Mouse (Mus musculus) thymus, postnatal 10 days (tissue): Measurements from ENCODE around the gene Fkbp10.

ENCODE experiments used
- DNase-seq, 2 experiments: peaks; one replicate each; pipeline ENCODE4 v3.0.0; 2021; ENCODE audit warnings: low spot score in 2 of 2

Gene Fkbp10

DNA sequence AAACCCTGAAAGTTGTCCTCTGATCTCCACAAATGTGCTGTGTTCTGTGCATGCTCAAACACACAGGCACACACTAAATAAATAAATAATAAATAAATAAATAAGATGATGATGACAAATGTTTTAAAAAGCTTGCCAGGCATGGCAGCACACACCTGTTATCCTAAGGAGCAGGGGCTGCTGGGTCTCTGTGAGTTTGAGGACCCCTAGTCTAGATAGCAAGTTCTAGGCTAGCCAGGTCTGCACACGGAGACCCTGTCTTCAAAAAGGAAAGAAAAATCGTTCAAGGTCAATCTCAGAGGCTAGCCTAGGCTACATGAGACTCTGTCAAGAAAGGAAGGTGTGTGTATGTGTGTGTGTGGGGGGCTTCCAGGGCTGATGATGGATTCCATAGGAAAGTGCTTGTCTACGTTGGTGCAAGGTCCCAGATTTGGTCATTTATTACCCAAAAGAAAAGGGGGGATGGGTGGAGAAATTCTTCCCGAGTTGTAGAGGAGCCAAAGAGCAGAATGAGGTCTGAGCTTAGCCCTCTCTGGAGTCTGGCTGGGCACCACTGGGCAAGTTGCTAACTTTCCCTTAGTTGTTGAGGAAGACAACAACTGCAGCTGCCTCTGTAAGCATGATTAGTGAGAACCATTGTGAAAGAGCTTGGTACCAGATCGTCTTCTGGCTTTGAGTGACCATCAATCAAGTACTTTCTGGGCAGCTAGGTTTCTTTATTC lies 21.0 kb upstream of the Fkbp10 start:
- no peak for DNase-seq

- no peak for DNase-seq
Observed at GRCm38 (mm10) chr11:100395200-100395599, 20.3 kb upstream of the Fkbp10 start.

DNA sequence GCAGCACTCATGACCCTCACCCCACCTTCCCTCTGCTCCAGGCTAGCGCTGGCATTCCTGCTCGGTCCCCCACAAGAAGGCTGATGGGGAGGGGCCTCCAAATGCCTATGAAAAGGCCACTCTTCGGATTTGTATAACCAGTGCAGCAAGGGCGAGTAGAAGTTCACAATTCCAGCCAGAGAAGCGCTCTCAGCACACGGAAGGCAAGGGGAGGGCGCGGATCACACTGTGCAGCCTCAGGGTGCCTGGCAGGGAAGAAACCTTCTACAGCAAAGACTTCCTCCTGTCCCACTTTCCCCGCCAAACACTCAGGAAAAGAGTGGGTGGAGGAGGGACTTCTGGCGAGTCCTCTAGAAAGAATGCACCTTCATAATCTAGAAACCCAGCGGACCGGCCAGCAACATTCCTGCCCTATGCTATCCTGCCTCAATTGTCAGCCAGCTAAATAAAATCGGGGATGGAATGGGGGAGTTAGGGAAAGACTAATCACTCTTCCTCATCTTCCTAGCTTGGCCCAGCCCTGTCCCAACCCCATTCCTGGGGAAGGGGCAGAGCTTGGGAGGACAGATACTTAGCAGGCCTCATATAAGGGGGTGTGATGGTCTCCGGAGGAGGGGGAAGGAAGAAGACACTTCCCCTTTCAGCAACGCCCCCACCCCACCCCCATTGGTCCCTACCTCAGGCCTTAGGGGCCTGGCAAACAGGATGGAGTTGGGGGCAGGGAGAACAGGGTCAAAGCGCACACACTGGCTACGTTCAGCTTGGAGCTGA lies 19.5 kb upstream of the Fkbp10 start:
- DNase-seq, result no peak

DNA sequence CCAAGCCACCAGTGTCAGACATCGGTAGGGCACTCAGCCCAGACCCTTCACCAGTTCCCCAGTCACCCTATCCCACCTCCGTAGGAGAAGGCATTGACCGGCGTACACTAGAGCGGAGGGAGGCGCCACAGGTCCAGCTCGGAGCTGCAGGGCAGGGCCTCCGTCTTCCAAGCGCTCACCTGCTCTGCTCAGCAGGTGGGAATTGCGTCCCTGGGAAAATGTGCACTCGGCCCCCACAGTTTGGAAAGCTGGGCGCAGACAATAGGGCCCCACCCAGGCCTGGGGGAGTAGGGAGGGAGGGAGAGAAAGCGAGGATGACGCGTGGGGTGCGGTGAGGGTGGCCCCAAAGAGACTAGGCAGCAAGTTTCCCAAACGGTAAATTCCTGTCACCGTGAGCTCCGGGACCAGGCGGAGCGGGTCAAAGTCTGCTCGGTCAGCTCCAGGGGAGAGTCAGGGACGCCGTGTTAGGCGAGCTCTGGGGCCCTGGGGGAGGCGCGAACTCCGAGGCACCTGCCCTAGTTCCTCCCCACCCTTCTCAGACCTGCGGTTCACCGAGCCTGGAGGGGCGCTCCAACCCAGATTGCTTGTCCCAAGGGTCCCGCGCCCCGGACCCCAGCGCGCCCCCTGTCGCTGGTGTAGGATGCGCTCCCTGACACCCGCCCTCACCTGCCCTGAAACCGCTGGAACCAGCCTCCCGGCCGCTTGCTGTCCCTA lies 18.5 kb upstream of the Fkbp10 start:
- peak; percentile 68 to 72 for DNase-seq

GRCm38 (mm10) chr11:100397600-100398389 lies 17.7 kb upstream of the Fkbp10 start, which contains the start of gene Jup:
Gene Jup (minus strand): TSS chr11:100397763.
- DNase-seq, result peak; percentile 97

- no peak for DNase-seq
Observed at GRCm38 (mm10) chr11:100398517-100398916, 17.0 kb upstream of the Fkbp10 start.

DNA sequence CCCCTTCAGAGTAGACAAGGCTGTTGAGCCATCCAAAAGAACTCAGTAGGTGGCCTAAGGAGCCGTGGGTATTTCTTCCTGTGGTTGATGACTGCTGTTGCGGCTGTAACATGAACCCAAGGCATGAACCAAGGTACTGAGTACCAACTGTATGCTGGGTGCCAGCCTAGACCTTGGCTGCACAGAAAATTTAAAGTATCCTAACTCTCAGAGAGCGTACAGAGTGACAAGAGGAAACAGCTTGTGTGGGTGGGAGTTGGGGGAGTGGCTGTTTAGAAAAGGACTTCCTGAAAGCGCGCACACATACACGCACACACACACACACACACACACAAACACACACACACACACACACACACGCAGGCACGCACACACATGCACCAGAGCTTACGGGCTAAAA lies 16.2 kb upstream of the Fkbp10 start:
- peak; percentile 49 to 57 for DNase-seq

DNA sequence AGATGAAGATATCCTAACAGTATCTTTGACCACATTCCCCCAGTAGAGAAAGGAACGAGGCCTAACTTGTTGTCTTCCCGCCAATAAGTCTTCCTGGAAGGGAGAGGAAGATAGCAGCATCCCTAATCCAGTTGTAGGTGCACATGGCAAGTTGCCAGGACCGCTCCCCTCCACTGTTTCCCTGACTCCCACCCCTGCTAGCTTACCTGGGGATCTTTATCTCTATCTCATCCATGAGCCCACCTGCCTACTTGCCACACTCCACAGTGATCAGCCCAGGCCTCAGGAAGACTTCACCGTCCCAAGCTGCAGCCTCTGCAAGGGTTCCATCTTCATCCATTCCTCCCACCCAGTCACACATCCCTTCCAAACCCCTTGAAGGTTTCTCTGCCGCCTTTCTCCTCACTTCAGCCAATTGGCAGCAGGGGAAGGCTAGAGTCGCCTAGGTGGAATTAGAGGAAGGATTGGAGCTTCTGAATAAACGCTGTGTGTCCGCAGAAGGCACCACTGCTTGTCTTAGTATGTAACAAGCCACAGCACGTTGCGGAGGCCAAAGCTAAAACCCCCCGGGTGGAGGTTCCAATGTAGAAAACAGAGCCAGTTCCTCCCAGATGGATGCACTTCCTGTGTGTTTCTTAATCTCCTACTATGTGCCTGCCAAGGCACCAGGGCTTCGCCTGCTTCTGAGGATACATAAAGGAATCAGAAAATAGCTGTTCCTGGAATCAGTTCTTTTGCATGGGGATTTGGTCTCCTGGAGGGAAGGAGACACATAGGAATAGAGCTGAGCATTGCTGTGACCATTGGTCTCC lies 15.6 kb upstream of the Fkbp10 start:
- DNase-seq, result no peak

GRCm38 (mm10) chr11:100400842-100401241 lies 14.7 kb upstream of the Fkbp10 start:
- DNase-seq, result no peak

DNA sequence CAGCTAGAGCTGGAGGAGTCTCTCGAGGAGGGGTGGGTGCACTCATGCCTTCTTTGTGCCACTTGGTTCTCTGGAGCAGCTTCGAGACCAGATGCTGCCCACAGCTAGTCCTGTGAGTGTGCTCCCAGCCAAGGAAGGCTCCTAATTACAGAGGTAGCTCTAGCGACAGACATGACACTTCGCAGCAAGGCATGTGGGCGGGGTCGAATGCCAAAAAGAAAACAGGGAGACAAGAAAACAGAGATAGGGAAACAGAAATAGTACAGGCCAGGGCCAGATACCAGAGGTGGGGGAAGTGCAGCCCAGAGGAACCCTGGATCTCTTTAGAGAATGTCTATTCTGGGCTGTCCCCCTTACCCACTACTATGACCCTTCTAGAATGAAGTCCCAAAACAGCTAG lies 13.3 kb upstream of the Fkbp10 start:
- no peak for DNase-seq

DNA sequence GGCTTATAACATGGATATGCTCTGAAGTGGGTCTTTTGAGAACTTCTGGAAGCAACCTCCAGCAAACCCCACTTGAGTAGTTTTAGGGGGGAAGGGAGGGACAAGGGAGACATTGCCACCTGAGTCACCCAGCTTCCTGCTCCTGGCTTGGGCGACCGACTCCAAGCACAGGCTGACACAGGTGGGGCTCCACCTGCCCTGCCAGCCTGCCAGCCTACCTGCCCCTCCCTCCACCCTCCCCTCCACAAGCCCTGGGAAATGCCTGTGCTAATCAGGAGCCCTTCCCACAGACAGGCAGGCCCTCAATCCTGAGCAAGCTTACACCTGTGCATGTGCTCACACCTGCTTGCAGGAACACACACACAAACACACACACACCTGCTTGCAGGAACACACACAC lies 12.8 kb upstream of the Fkbp10 start:
- DNase-seq, result no peak

DNA sequence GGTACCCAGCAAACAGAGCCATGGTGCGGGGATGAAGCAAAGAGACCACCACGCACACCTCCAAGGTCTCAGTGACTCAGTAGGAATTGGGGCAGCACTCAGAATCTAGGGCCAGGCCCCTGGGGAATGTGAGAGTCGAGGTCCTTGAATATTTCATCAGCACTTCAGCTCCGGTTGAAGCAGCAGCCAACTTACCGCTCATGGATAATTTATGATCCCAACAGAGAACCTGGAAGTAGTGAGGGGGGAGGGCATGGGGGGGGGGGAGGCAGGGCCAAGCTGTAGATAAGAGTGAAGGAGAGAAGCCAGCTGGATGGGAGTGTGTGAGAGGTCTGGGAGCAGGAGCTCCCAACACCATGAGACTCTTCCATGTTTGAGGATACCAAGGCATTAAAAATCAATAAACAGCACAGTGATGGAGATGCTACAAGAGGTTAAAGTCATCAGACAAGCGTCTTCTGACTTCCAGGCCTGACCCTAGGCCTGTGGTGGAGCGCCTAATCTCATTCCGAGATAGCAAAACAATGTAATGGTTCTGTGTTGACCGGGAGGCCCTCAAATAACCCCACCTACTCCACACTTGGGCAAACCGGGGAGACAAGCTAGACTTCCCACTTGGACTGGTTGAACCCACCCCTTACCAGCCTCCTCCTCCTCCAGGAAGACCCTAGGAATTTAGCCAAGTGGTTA lies 11.9 kb upstream of the Fkbp10 start:
- DNase-seq, result no peak

DNA sequence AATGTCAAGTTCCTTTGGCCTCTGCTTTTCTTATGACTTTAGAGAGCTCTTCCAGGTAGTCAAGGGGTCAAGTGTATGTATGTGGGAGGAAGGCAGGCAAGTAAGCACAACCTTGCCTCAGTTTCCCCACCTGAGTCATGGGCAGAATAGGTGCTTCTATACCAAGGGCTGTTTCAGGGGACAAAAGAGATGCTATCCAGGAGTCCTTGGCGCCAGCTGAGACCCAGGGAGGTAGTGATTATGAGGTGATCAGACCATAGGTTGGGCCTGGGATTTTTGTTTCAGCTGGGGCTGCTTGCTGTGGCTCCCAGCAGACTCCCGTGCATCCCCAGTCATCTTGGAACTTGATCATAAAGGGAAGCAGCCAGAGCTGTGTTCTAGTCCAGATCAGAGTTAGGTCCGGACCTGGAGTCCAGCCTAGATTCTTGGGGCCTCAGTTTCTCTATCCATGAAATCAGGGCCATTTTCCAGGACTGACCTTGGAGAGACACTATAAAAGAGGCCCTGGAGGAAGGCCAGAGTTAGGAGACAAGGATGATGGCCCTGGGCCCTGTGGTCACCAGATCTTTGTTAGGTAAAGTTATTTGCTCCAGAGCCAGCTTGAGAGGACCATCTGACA lies 10.9 kb upstream of the Fkbp10 start:
- no peak for DNase-seq

DNA sequence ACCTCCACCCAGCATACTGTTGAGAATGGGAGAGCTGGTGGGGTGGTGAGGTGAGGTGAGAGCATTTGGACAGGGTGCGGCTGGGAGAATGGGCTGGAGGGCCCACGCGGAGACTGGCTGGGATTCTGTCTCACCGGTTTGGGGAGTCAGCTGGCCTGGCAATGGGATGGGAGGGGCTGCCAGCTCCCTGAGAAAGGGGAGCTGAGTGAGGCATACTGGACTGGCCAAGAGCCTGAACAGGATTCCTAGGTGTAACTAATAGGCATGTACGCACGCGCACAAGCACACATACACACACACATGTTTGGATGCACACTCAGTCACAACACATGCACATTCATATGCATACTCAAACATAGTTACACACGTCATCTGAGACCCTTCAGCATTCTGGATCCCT lies 9.2 kb upstream of the Fkbp10 start:
- DNase-seq, result no peak

DNA sequence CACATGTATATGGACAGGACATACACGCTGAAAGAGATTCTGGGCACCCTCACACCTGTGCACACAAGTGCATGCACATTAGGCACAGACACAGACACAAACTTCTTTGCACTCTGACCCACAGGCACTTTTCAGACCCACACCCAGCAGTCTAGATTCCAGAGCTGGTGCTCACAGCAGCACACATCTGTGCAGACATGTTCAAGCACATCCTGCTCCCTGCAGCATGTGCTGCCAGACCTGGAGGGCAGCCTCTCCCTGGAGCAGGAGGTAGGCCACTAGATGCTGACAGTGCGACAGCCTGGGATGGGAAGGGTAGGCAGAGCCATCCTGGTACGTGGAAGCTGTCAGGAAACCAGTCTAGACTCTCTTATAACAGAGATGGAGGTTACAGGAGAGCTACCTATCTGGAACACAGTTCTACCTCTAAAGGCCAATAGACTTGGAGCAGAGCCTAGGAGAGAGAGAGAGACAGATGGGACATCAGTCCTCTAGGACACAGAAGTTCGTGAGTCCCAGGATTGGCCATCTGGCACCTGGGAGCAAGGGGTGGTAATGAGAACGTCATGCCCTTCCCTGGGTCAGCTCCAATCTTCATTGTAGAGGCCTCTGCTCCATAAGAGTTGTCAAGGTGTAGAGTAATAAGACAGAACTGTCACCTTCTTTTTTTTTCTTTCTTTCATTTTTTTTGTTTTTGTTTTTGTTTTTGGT lies 8.3 kb upstream of the Fkbp10 start:
- DNase-seq, result no peak

DNA sequence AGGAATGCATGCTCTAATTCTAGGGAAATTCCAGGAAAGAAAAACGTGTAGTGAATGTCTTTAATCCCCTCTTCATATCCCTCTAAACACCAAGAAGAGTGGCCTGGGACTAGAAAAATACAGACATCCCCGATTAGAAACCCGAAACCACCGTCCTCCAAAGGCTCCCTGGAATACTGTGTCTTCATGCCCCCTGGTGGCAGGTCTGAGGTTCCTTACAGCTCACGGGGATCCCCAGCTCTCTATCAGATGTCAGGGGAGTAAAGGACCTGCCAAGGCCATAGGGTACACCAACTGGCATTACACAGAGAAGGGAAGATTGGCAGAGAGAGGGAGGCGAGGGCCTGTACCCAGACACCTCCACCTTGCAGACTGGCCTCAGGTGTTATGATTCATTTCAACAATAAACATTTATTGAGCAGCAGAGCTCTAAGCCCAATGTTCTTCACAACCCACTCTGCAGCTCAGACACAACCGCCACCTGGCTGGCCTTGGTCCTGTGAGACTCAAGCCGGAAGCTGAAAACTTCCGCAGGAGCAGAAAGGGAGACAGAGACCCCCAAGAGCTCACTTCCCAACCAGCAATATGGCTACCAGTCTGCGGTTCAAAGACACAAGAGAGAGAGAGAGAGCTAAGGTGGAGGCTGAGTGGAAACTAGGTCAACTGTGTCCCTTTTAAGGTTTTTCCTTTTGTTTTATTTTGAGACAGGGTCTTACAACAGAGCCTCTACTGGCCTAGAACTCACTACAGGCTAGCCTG lies 7.2 kb upstream of the Fkbp10 start:
- DNase-seq, result peak; percentile 75 to 85

GRCm38 (mm10) chr11:100408835-100409462 lies 6.5 kb upstream of the Fkbp10 start:
- peak; percentile 44 to 63 for DNase-seq

- DNase-seq, result peak; percentile 58 to 61
Observed at GRCm38 (mm10) chr11:100409686-100410085, 5.8 kb upstream of the Fkbp10 start.
